Mouse (Mus musculus) megakaryocyte, embryonic 14.5 days (primary cell): Measurements from ENCODE around the gene Gm28043.

Experiments
- FLI1 ChIP-seq: IDR thresholded peaks from 2 replicates; pipeline ENCODE4 v1.6.1; 2012; ENCODE audit warnings: low read length, inconsistent platforms, mixed read lengths
- GATA1 ChIP-seq: IDR thresholded peaks from 3 replicates; pipeline ENCODE4 v1.6.1; 2012; ENCODE audit warnings: mixed read lengths, low read length, inconsistent platforms, borderline replicate concordance

- TF ChIP-seq GATA1 (no peak), FLI1 (no peak)
These were observed 90.1 kb downstream of the Gm28043 start for GRCm38 (mm10) chr17:29704781-29705180.
